Mouse (Mus musculus) CH12.LX (cell line): Measurements from ENCODE around the gene Tapbpl. TPM values are rescaled to one million over a fixed set of nuclear protein-coding genes. Genes with fewer than 3 reads are reported as not detected.

Experiments used
- DNase-seq: peaks from one replicate; pipeline ENCODE4 v3.0.0-alpha.2; 2013; ENCODE audit errors: extremely low read depth
- H3K27ac ChIP-seq: 2 replicates; pipeline ENCODE4 v1.5.1; 2012; ENCODE audit warnings: low read depth, mild to moderate bottlenecking, control low read depth, moderate library complexity; ENCODE audit not compliant: insufficient read depth
- H3K27me3 ChIP-seq: replicated peaks from 2 replicates; pipeline ENCODE3; 2012; ENCODE audit warnings: inconsistent platforms
- H3K36me3 ChIP-seq, 2 experiments: replicated peaks in 1 of 2; 2 replicates each; pipeline versions ENCODE3 to v1.6.1; 2012; ENCODE audit warnings: inconsistent platforms in 1 of 2, low read length in 1 of 2, mild to moderate bottlenecking in 1 of 2, mixed read lengths in 1 of 2, moderate library complexity in 1 of 2; ENCODE audit not compliant: control insufficient read depth in 1 of 2, insufficient read depth in 1 of 2
- H3K4me1 ChIP-seq, 2 experiments: 2 replicates each; pipeline ENCODE4 v1.6.1; 2012; ENCODE audit warnings: inconsistent platforms in 1 of 2, moderate library complexity in 1 of 2; ENCODE audit not compliant: insufficient read depth in 2 of 2, control insufficient read depth in 1 of 2
- H3K4me2 ChIP-seq: 2 replicates; pipeline ENCODE4 v1.6.1; 2012; ENCODE audit warnings: low read depth, mild to moderate bottlenecking, control low read depth; ENCODE audit not compliant: poor library complexity, insufficient read depth, severe bottlenecking
- H3K4me3 ChIP-seq, 3 experiments: fragments of 150-350 bp in 1 of 3; sonication (generic) in 1 of 3; replicated peaks in 1 of 3; 2 replicates each; pipeline versions ENCODE3 to v1.5.1; 2011 to 2012; ENCODE audit warnings: low read depth in 2 of 3, low read length in 2 of 3, mild to moderate bottlenecking in 2 of 3, moderate library complexity in 2 of 3, control low read depth in 1 of 3, improper control_type of control experiment in 1 of 3, inconsistent platforms in 1 of 3, mixed read lengths in 1 of 3; ENCODE audit not compliant: poor library complexity in 1 of 3
- H3K79me2 ChIP-seq: replicated peaks from 2 replicates; pipeline ENCODE4 v1.6.1; 2012; ENCODE audit warnings: mild to moderate bottlenecking, moderate library complexity; ENCODE audit not compliant: control insufficient read depth, poor library complexity, insufficient read depth, severe bottlenecking; ENCODE audit errors: extremely low read depth
- H3K9ac ChIP-seq: 2 replicates; pipeline ENCODE4 v1.6.1; 2012; ENCODE audit warnings: low read depth, mild to moderate bottlenecking, control low read depth, moderate library complexity; ENCODE audit not compliant: insufficient read depth
- H3K9me3 ChIP-seq: replicated peaks from 2 replicates; pipeline ENCODE3; 2012; ENCODE audit warnings: low read length, inconsistent platforms, mixed read lengths
- BHLHE40 ChIP-seq: IDR thresholded peaks from 2 replicates; pipeline ENCODE4 v1.6.1; 2011; ENCODE audit warnings: mild to moderate bottlenecking, low read depth, low read length, improper control_type of control experiment
- CHD2 ChIP-seq: IDR thresholded peaks from 2 replicates; pipeline ENCODE4 v1.6.1; 2011; ENCODE audit warnings: low read length, improper control_type of control experiment
- CTCF ChIP-seq, 2 experiments: IDR thresholded peaks in 1 of 2; conservative IDR thresholded peaks in 1 of 2; 2 replicates each; pipeline ENCODE4 v1.5.1; 2011 to 2012; ENCODE audit warnings: low read depth in 2 of 2, low read length in 2 of 2, improper control_type of control experiment in 1 of 2, inconsistent platforms in 1 of 2, mild to moderate bottlenecking in 1 of 2, moderate library complexity in 1 of 2
- E2F4 ChIP-seq: IDR thresholded peaks from 2 replicates; pipeline ENCODE4 v1.6.1; 2011; ENCODE audit warnings: low read depth, low read length, improper control_type of control experiment; ENCODE audit not compliant: insufficient replicate concordance
- ELF1 ChIP-seq: IDR thresholded peaks from 2 replicates; pipeline ENCODE4 v1.6.1; 2014; ENCODE audit warnings: low read depth, mild to moderate bottlenecking, inconsistent platforms, low read length, improper control_type of control experiment
- GABPA ChIP-seq: IDR thresholded peaks from 2 replicates; pipeline ENCODE4 v1.6.1; 2012; ENCODE audit warnings: low read depth, low read length, improper control_type of control experiment, inconsistent platforms; ENCODE audit not compliant: insufficient replicate concordance
- HCFC1 ChIP-seq: IDR thresholded peaks from 2 replicates; pipeline ENCODE4 v1.6.1; 2012; ENCODE audit warnings: low read depth, mild to moderate bottlenecking, inconsistent platforms, low read length, improper control_type of control experiment
- KAT2A ChIP-seq: IDR thresholded peaks from 2 replicates; pipeline ENCODE4 v1.6.1; 2012; ENCODE audit warnings: low read length, improper control_type of control experiment, inconsistent platforms; ENCODE audit not compliant: insufficient replicate concordance
- MAFK ChIP-seq: IDR thresholded peaks from 2 replicates; pipeline ENCODE4 v1.6.1; 2011; ENCODE audit warnings: low read length, improper control_type of control experiment; ENCODE audit not compliant: insufficient replicate concordance
- MAX ChIP-seq: IDR thresholded peaks from 2 replicates; pipeline ENCODE4 v1.6.1; 2011; ENCODE audit warnings: low read length, improper control_type of control experiment
- MAZ ChIP-seq: IDR thresholded peaks from 2 replicates; pipeline ENCODE4 v1.6.1; 2012; ENCODE audit warnings: low read depth, mild to moderate bottlenecking, inconsistent platforms, low read length, improper control_type of control experiment, moderate library complexity
- MEF2A ChIP-seq: IDR thresholded peaks from 2 replicates; pipeline ENCODE4 v1.6.1; 2014; ENCODE audit warnings: low read depth, mild to moderate bottlenecking, inconsistent platforms, low read length, improper control_type of control experiment, borderline replicate concordance
- PAX5 ChIP-seq: IDR thresholded peaks from 2 replicates; pipeline ENCODE4 v1.6.1; 2012; ENCODE audit warnings: low read length, inconsistent platforms, mixed read lengths
- POLR2A ChIP-seq: IDR thresholded peaks from 2 replicates; pipeline ENCODE4 v1.6.1; 2011; ENCODE audit warnings: low read depth, mild to moderate bottlenecking, improper control_type of control experiment, low read length
- RCOR1 ChIP-seq: conservative IDR thresholded peaks from 2 replicates; pipeline ENCODE4 v1.6.1; 2012; ENCODE audit warnings: low read depth, mild to moderate bottlenecking, inconsistent platforms, low read length, improper control_type of control experiment
- SMC3 ChIP-seq: IDR thresholded peaks from 2 replicates; pipeline ENCODE4 v1.6.1; 2011; ENCODE audit warnings: low read depth, low read length, improper control_type of control experiment
- UBTF ChIP-seq: IDR thresholded peaks from 2 replicates; pipeline ENCODE4 v1.6.1; 2012; ENCODE audit warnings: low read depth, mild to moderate bottlenecking, inconsistent platforms, low read length, improper control_type of control experiment, moderate library complexity
- USF1 ChIP-seq: IDR thresholded peaks from 2 replicates; pipeline ENCODE4 v1.6.1; 2014; ENCODE audit warnings: low read depth, mild to moderate bottlenecking, inconsistent platforms, low read length, improper control_type of control experiment
- USF2 ChIP-seq: conservative IDR thresholded peaks from 2 replicates; pipeline ENCODE4 v1.6.1; 2011; ENCODE audit warnings: low read depth, low read length, improper control_type of control experiment
- ZC3H11A ChIP-seq: IDR thresholded peaks from 2 replicates; pipeline ENCODE4 v1.6.1; 2012; ENCODE audit warnings: low read depth, mild to moderate bottlenecking, inconsistent platforms, low read length, improper control_type of control experiment
- ZKSCAN1 ChIP-seq: IDR thresholded peaks from 2 replicates; pipeline ENCODE4 v1.6.1; 2012; ENCODE audit warnings: low read depth, inconsistent platforms, low read length, improper control_type of control experiment, borderline replicate concordance
- ZMIZ1 ChIP-seq: IDR thresholded peaks from 2 replicates; pipeline ENCODE4 v1.6.1; 2012; ENCODE audit warnings: low read depth, mild to moderate bottlenecking, inconsistent platforms, low read length, improper control_type of control experiment
- ZNF384 ChIP-seq: IDR thresholded peaks from 2 replicates; pipeline ENCODE4 v1.6.1; 2012; ENCODE audit warnings: low read depth, low read length, improper control_type of control experiment, inconsistent platforms
- dilution Hi-C: fragments of 300-500 bp; cut with MboI; formaldehyde crosslinking; loops from 2 replicates; pipeline ENCODE4 v1.14.3; 2020; ENCODE audit warnings: low sequenced_read_pairs; ENCODE audit not compliant: extremely low pct_unique_long_range_greater_than_20kb, extremely low pct_ligation_motif_present
- in situ Hi-C: fragments of 300-500 bp; cut with MboI; formaldehyde crosslinking; loops from 3 replicates; pipeline ENCODE4 v1.14.3; 2019; ENCODE audit warnings: low sequenced_read_pairs, low pct_ligation_motif_present, low pct_unique_long_range_greater_than_20kb, mixed read lengths
- polyA plus RNA-seq: library from polyadenylated mRNA; unstranded; fragments of >175 nt; gene quantifications from 2 replicates; pipeline ENCODE4 v1.2.1, GENCODE M21; 2012; ENCODE audit warnings: low read depth; ENCODE audit not compliant: insufficient read length
- total RNA-seq, 2 experiments: library from RNA; depleted of rRNA; stranded (reverse); fragments of 300-350 nt in 1 of 2; fragments of >200 nt in 1 of 2; gene quantifications; 2 replicates each; pipeline ENCODE4 v1.2.3; 2012 to 2014

The Tapbpl gene
- total and polyA plus RNA-seq, 3 experiments: 16.7 to 19.4 (median 17.7) TPM

GRCm38 (mm10) chr6:125236782-125237181 lies 5.1 kb upstream of the Tapbpl start, which contains the start of gene Cd27:
Gene Cd27, minus strand, starts transcription at chr6:125237010.
- no peak within 1 kb of the TSS for H3K27ac ChIP-seq
- no peak within 1 kb of the TSS for H3K4me2 ChIP-seq
- peaks cover 2 to 41% of the 10 kb centered on the region in 2 experiments; a peak in 3 of 4 replicates for H3K4me1 ChIP-seq
- no peak within 1 kb of the TSS for H3K4me3 ChIP-seq
- H3K79me2 ChIP-seq: no peaks in the 10 kb centered on the region
- H3K9me3 ChIP-seq: no peaks in the 10 kb centered on the region
- in situ Hi-C loops (no loop called here), dilution Hi-C loops (no loop called here)
- TF ChIP-seq CTCF (conservative IDR thresholded peaks at IDR 0.05 in 1 of 2, IDR thresholded peaks at IDR 0.05 in 1 of 2; ENCODE audit: low read depth in 2 of 2, low read length in 2 of 2) (no peak), HCFC1 (no peak), USF2 (no peak), MAFK (no peak), MAZ (no peak), ZNF384 (no peak), CHD2 (no peak), PAX5 (no peak), RCOR1 (no peak), KAT2A (no peak), ELF1 (no peak), BHLHE40 (no peak), POLR2A (no peak), UBTF (no peak), USF1 (no peak)
- H3K27me3 ChIP-seq: no peaks in the 10 kb centered on the region
- no peak for DNase-seq
- no peak within 1 kb of the TSS for H3K9ac ChIP-seq
- H3K36me3 ChIP-seq: peaks cover 8 to 68% of the 10 kb centered on the region in 2 experiments

- no peak overlapping the region for H3K4me3 ChIP-seq
- peaks cover 0 to 39% of the 10 kb centered on the region in 2 experiments; a peak in 2 of 4 replicates for H3K4me1 ChIP-seq
- H3K9me3 ChIP-seq: no peaks in the 10 kb centered on the region
- H3K9ac ChIP-seq: no peak overlapping the region
- no peak for DNase-seq
- H3K4me2 ChIP-seq: no peak overlapping the region
- H3K79me2 ChIP-seq: no peaks in the 10 kb centered on the region
- dilution Hi-C loops: no loop called here
- no peaks in the 10 kb centered on the region for H3K27me3 ChIP-seq
- in situ Hi-C loops: no loop called here
- peaks cover 8 to 63% of the 10 kb centered on the region in 2 experiments for H3K36me3 ChIP-seq
- TF ChIP-seq SMC3: no peak
- H3K27ac ChIP-seq: no peak overlapping the region
Measured at GRCm38 (mm10) chr6:125236341-125236740, 4.7 kb upstream of the Tapbpl start.

GRCm38 (mm10) chr6:125234520-125234828 lies 2.8 kb upstream of the Tapbpl start:
- in situ Hi-C loops: no loop called here
- H3K4me1 ChIP-seq: peaks cover 8 to 49% of the 10 kb centered on the region in 2 experiments
- no peaks in the 10 kb centered on the region for H3K79me2 ChIP-seq
- no peaks in the 10 kb centered on the region for H3K27me3 ChIP-seq
- no peak for DNase-seq
- no peak overlapping the region for H3K4me3 ChIP-seq
- dilution Hi-C loops: no loop called here
- no peaks in the 10 kb centered on the region for H3K9me3 ChIP-seq
- H3K4me2 ChIP-seq: no peak overlapping the region
- TF ChIP-seq MAZ (no peak), GABPA (no peak), ZMIZ1 (no peak), ZC3H11A (no peak), ZKSCAN1 (no peak), MEF2A (no peak), ZNF384 (no peak), RCOR1 (no peak), MAX (no peak), E2F4 (no peak)
- no peak overlapping the region for H3K9ac ChIP-seq
- no peak overlapping the region for H3K27ac ChIP-seq
- H3K36me3 ChIP-seq: peaks cover 5 to 54% of the 10 kb centered on the region in 2 experiments
